Mouse (Mus musculus): ENCODE measurements around the gene Atp2b4. TPM values are rescaled to one million over a fixed set of nuclear protein-coding genes. Genes with fewer than 3 reads are reported as not detected.

The Atp2b4 gene
- 36.6 TPM for polyA plus RNA-seq (2014; fragmentation: Illumina TruSeq; extraction: RNeasy Lipid Tissue Mini Kit (QIAGEN cat#74804); ENCODE audit: low read depth, low replicate concordance)

GRCm38 (mm10) chr1:133800948-133801393, at the start of gene Atp2b4:
Gene Atp2b4 (minus strand): TSS chr1:133801041.

GRCm38 (mm10) chr1:133689897-133690296, 110.9 kb downstream of the Atp2b4 start, which contains the start of gene Lax1:
Gene Lax1 (minus strand): TSS chr1:133690108.

GRCm38 (mm10) chr1:133661203-133661933, 139.5 kb downstream of the Atp2b4 start, which contains the start of gene Gm38394:
Gene Gm38394 (minus strand): TSS chr1:133661318.

GRCm38 (mm10) chr1:133660466-133661202, 140.2 kb downstream of the Atp2b4 start, which contains the start of gene Zbed6:
Gene Zbed6 (minus strand): TSS chr1:133660885.

Other genes starting within 250 kb of the Atp2b4 start
- 184 TPM for gene Snrpe, start 190.8 kb downstream of the Atp2b4 start, polyA plus RNA-seq (2014; fragmentation: Illumina TruSeq; extraction: RNeasy Lipid Tissue Mini Kit (QIAGEN cat#74804); ENCODE audit: low read depth, low replicate concordance)
- 11.4 TPM for gene Zbed6, start 140.2 kb downstream of the Atp2b4 start, polyA plus RNA-seq (2014; fragmentation: Illumina TruSeq; extraction: RNeasy Lipid Tissue Mini Kit (QIAGEN cat#74804); ENCODE audit: low read depth, low replicate concordance)
- 9.6 TPM for gene Gm38394, start 139.7 kb downstream of the Atp2b4 start, polyA plus RNA-seq (2014; fragmentation: Illumina TruSeq; extraction: RNeasy Lipid Tissue Mini Kit (QIAGEN cat#74804); ENCODE audit: low read depth, low replicate concordance)
- 0.17 TPM for gene Lax1, start 110.9 kb downstream of the Atp2b4 start, polyA plus RNA-seq (2014; fragmentation: Illumina TruSeq; extraction: RNeasy Lipid Tissue Mini Kit (QIAGEN cat#74804); ENCODE audit: low read depth, low replicate concordance)
- gene Optc, start 107.0 kb upstream of the Atp2b4 start, polyA plus RNA-seq (2014; fragmentation: Illumina TruSeq; extraction: RNeasy Lipid Tissue Mini Kit (QIAGEN cat#74804); ENCODE audit: low read depth, low replicate concordance) = 0.22 TPM
- gene Prelp, start 120.4 kb upstream of the Atp2b4 start, polyA plus RNA-seq (2014; fragmentation: Illumina TruSeq; extraction: RNeasy Lipid Tissue Mini Kit (QIAGEN cat#74804); ENCODE audit: low read depth, low replicate concordance) = 1.7 TPM
- gene Fmod, start 236.2 kb upstream of the Atp2b4 start, polyA plus RNA-seq (2014; fragmentation: Illumina TruSeq; extraction: RNeasy Lipid Tissue Mini Kit (QIAGEN cat#74804); ENCODE audit: low read depth, low replicate concordance) = 1.7 TPM

All from testis, adult 10 weeks (tissue).